Mouse (Mus musculus) heart, postnatal 4 days (tissue): ENCODE data around the gene Fam110c. TPM values are rescaled to one million over a fixed set of nuclear protein-coding genes. Genes with fewer than 3 reads are reported as not detected.

ENCODE experiments used
- DNase-seq: peaks from one replicate; pipeline ENCODE4 v3.0.0; 2021
- total RNA-seq, 2 experiments: library from RNA; stranded (reverse); gene quantifications; 2 replicates each; pipeline ENCODE4 v1.2.3; 2021

The Fam110c gene
- total RNA-seq, 2 experiments from 2014 or later = 0.79 to 0.81 TPM

- DNase-seq = peak; percentile 73
These were observed 42.4 kb downstream of the Fam110c start for GRCm38 (mm10) chr12:31116005-31116466.

DNA sequence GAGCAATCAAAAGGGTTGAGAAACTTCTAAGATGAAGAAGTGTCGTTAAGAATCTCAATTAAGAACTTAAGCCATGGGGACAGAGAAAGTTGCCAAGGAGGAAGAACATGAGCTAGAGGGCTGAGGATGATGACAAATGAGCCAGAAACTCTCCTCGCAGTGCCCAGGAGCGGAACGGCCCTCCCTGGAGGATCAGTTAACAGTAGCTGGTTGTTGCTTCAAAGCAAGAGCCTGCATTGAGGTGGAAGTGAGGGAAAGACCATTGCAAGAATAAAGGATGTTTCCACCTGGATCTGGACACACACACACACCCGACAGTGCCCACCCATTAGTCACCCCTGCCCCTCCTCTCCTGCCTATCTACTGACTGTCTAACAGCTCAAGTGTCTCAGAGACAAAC, 46.9 kb downstream of the Fam110c start:
- DNase-seq = no peak

- DNase-seq = no peak
These were observed 49.4 kb downstream of the Fam110c start for GRCm38 (mm10) chr12:31122892-31123622.

DNA sequence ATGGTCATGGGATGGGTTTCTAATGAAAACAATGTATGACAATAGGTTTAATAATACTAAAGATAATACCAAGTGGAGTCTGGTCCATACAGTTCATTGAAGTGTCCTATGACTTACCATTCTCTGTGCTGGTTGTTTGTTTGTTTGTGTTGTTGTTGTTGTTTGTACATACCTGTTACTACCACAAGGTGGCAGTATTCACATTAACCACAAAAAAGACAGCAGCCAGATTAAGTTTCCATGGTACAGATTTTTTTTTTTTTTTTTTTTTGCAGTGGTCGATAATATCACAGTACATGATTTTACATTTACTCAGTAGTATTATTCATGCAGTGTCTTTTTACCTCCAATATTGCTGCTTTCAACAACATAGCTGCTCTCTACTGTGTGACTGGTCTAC, 52.4 kb downstream of the Fam110c start:
- no peak for DNase-seq

DNA sequence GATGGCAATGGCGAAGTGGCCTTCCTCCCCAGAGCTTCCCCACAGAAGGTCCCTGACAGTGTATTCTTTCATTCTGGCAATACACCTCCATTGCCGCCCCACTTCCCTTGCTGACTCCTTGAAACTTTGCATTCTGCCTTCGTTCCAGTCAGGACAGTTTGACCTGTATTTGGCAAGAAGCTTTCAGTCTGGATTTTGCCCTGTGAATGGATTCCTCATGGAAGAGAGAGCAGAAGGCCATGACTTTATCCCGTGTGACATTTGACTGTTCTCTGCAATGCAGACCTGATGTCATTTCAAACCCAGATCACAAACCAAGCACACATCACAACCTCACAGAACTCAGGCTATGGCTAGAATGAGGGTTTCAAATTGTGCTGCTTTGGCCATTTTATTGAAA, 55.9 kb downstream of the Fam110c start:
- no peak for DNase-seq

Other genes starting within 250 kb of the Fam110c start
- not detected for gene Alkal2, start 189.5 kb upstream of the Fam110c start, total RNA-seq
- 10 to 100 TPM; 46.9 to 49.4 TPM for gene Acp1, start 162.3 kb upstream of the Fam110c start, total RNA-seq
- 1 to 10 TPM; 2.1 to 2.4 TPM for gene Sh3yl1, start 162.2 kb upstream of the Fam110c start, total RNA-seq
- gene Gm6993, start 166.9 kb downstream of the Fam110c start, total RNA-seq = not detected
- 100 to 1,000 TPM; 266 to 279 TPM for gene Lamb1, start 191.4 kb downstream of the Fam110c start, total RNA-seq